Mouse (Mus musculus) kidney, embryonic 16.5 days (tissue): ENCODE measurements around the gene Tsacc. TPM values are rescaled to one million over a fixed set of nuclear protein-coding genes. Genes with fewer than 3 reads are reported as not detected.
"Not testable (repeated sequence)": the region's sequence is repeated elsewhere in the genome, so short reads cannot be mapped to it uniquely, and the experiment has no call there.

Experiments
- ATAC-seq: fragments of 200-750 bp; cut with Nextera tagmentation; 2 replicates; pipeline ENCODE4 v1.8.0; 2017; ENCODE audit warnings: moderate TSS enrichment; ENCODE audit not compliant: low FRiP score, low TSS enrichment
- H3K27ac ChIP-seq: fragments of 300-500 bp; sonication (generic); 2 replicates; pipeline ENCODE4 v1.5.1; 2014; ENCODE audit warnings: low read length
- H3K27me3 ChIP-seq: fragments of 300-500 bp; sonication (generic); 2 replicates; pipeline ENCODE4 v1.6.1; 2014; ENCODE audit warnings: low read length, control low read depth, mixed read lengths; ENCODE audit not compliant: insufficient read depth
- H3K36me3 ChIP-seq: fragments of 300-500 bp; sonication (generic); 2 replicates; pipeline ENCODE4 v1.6.1; 2014; ENCODE audit warnings: low read length, control low read depth, mixed read lengths; ENCODE audit not compliant: insufficient read depth
- H3K4me1 ChIP-seq: fragments of 300-500 bp; sonication (generic); 2 replicates; pipeline ENCODE4 v1.6.1; 2014; ENCODE audit warnings: low read length, control low read depth, mixed read lengths; ENCODE audit not compliant: insufficient read depth
- H3K4me2 ChIP-seq: fragments of 300-500 bp; sonication (generic); replicated peaks from 2 replicates; pipeline ENCODE4 v1.6.1; 2014; ENCODE audit warnings: low read depth, low read length
- H3K4me3 ChIP-seq: fragments of 300-500 bp; sonication (generic); 2 replicates; pipeline ENCODE4 v1.5.1; 2014; ENCODE audit warnings: mild to moderate bottlenecking, low read length
- H3K9ac ChIP-seq: fragments of 300-500 bp; sonication (generic); replicated peaks from 2 replicates; pipeline ENCODE4 v1.6.1; 2014; ENCODE audit warnings: low read length
- H3K9me3 ChIP-seq: fragments of 300-500 bp; sonication (generic); 2 replicates; pipeline ENCODE4 v1.6.1; 2016; ENCODE audit warnings: low read length, control low read depth
- WGBS: fragments of 180-500 bp; shearing (Covaris S2); extraction: QIAGEN DNeasy Blood & Tissue Kit; methylation state at CpG from one replicate; pipeline ENCODE4 v1.1.7; 2014; 5-methylcytosine and 5-hydroxymethylcytosine counted together
- polyA plus RNA-seq: library from polyadenylated mRNA; unstranded; fragments of >200 nt; fragmentation: Nextera tagmentation; extraction: Ambion mirVana; gene quantifications from 2 replicates; pipeline ENCODE4 v1.2.1, GENCODE M21; 2015

Tsacc gene
- polyA plus RNA-seq, 1 experiment from 2014 or later = 12.3 TPM

GRCm38 (mm10) chr3:88285565-88285895, 11.3 kb downstream of the Tsacc start:
- WGBS = no CpG with 5 or more reads among the region's 2 CpGs
- H3K4me3 ChIP-seq, H3K27ac ChIP-seq, ATAC-seq, H3K9ac ChIP-seq, H3K9me3 ChIP-seq, H3K4me2 ChIP-seq, H3K4me1 ChIP-seq, H3K27me3 ChIP-seq, H3K36me3 ChIP-seq: not testable (repeated sequence)

GRCm38 (mm10) chr3:88284815-88285564, 11.8 kb downstream of the Tsacc start:
- ATAC-seq, H3K9ac ChIP-seq, H3K4me2 ChIP-seq, H3K4me3 ChIP-seq, H3K9me3 ChIP-seq, H3K36me3 ChIP-seq, H3K4me1 ChIP-seq, H3K27me3 ChIP-seq, H3K27ac ChIP-seq: not testable (repeated sequence)
- WGBS = 96% methylated on average over 14 of the region's 14 CpGs

GRCm38 (mm10) chr3:88281141-88281916, 15.5 kb downstream of the Tsacc start:
- H3K9ac ChIP-seq, H3K27ac ChIP-seq, H3K4me1 ChIP-seq, H3K27me3 ChIP-seq, H3K36me3 ChIP-seq, H3K9me3 ChIP-seq, ATAC-seq, H3K4me2 ChIP-seq, H3K4me3 ChIP-seq: not testable (repeated sequence)
- WGBS = 76% methylated on average over 11 of the region's 11 CpGs

- H3K9ac ChIP-seq = no peak overlapping the region
- no peak overlapping the region for H3K4me2 ChIP-seq
- no peaks in the 10 kb centered on the region for H3K27me3 ChIP-seq
- ATAC-seq = no peak
- H3K27ac ChIP-seq = no peak overlapping the region
- no peaks in the 10 kb centered on the region for H3K4me1 ChIP-seq
- no peaks in the 10 kb centered on the region for H3K36me3 ChIP-seq
- H3K4me3 ChIP-seq = no peak overlapping the region
- WGBS = 91% methylated on average over 2 of the region's 2 CpGs
- H3K9me3 ChIP-seq = no peaks in the 10 kb centered on the region
These were observed 16.8 kb downstream of the Tsacc start for GRCm38 (mm10) chr3:88280035-88280434.

GRCm38 (mm10) chr3:88276529-88277143, 20.2 kb downstream of the Tsacc start:
- Histone ChIP-seq H3K9ac (no peak overlapping the region), H3K27me3 (no peaks in the 10 kb centered on the region), H3K4me2 (no peak overlapping the region), H3K4me1 (no peaks in the 10 kb centered on the region), H3K36me3 (no peaks in the 10 kb centered on the region), H3K27ac (no peak overlapping the region), H3K4me3 (no peak overlapping the region), H3K9me3 (no peaks in the 10 kb centered on the region)
- ATAC-seq = no peak
- WGBS = 41% methylated on average over 7 of the region's 7 CpGs

GRCm38 (mm10) chr3:88276121-88276520, 20.7 kb downstream of the Tsacc start:
- H3K27ac ChIP-seq = no peak overlapping the region
- no peaks in the 10 kb centered on the region for H3K4me1 ChIP-seq
- ATAC-seq = no peak
- no peaks in the 10 kb centered on the region for H3K9me3 ChIP-seq
- no peaks in the 10 kb centered on the region for H3K27me3 ChIP-seq
- H3K4me3 ChIP-seq = no peak overlapping the region
- 79% methylated on average over 2 of the region's 2 CpGs for WGBS
- no peaks in the 10 kb centered on the region for H3K36me3 ChIP-seq
- no peak overlapping the region for H3K4me2 ChIP-seq
- no peak overlapping the region for H3K9ac ChIP-seq

- Histone ChIP-seq H3K27me3 (no peaks in the 10 kb centered on the region), H3K9ac (no peak overlapping the region), H3K36me3 (no peaks in the 10 kb centered on the region), H3K9me3 (no peaks in the 10 kb centered on the region), H3K4me1 (no peaks in the 10 kb centered on the region), H3K27ac (no peak overlapping the region), H3K4me2 (no peak overlapping the region), H3K4me3 (no peak overlapping the region)
- 88% methylated on average over 4 of the region's 4 CpGs for WGBS
- no peak for ATAC-seq
These were observed 22.8 kb downstream of the Tsacc start for GRCm38 (mm10) chr3:88274002-88274401.

GRCm38 (mm10) chr3:88271859-88272258, 24.9 kb downstream of the Tsacc start:
- no peak overlapping the region for H3K4me2 ChIP-seq
- no peaks in the 10 kb centered on the region for H3K9me3 ChIP-seq
- no peaks in the 10 kb centered on the region for H3K36me3 ChIP-seq
- H3K27me3 ChIP-seq = no peaks in the 10 kb centered on the region
- H3K27ac ChIP-seq = no peak overlapping the region
- no peak for ATAC-seq
- no peak overlapping the region for H3K4me3 ChIP-seq
- no peak overlapping the region for H3K9ac ChIP-seq
- WGBS = 87% methylated on average over 3 of the region's 3 CpGs
- H3K4me1 ChIP-seq = no peaks in the 10 kb centered on the region

GRCm38 (mm10) chr3:88271298-88271697, 25.5 kb downstream of the Tsacc start:
- H3K27me3 ChIP-seq, H3K36me3 ChIP-seq, H3K4me3 ChIP-seq, H3K27ac ChIP-seq, H3K9ac ChIP-seq, H3K4me2 ChIP-seq, H3K9me3 ChIP-seq, H3K4me1 ChIP-seq, ATAC-seq: not testable (repeated sequence)
- 78% methylated on average over 2 of the region's 2 CpGs for WGBS

GRCm38 (mm10) chr3:88268991-88269390, 27.8 kb downstream of the Tsacc start:
- ATAC-seq = no peak
- Histone ChIP-seq H3K4me2 (no peak overlapping the region), H3K27ac (no peak overlapping the region), H3K9me3 (no peaks in the 10 kb centered on the region), H3K4me1 (no peaks in the 10 kb centered on the region), H3K4me3 (no peak overlapping the region), H3K36me3 (no peaks in the 10 kb centered on the region), H3K27me3 (no peaks in the 10 kb centered on the region), H3K9ac (no peak overlapping the region)
- 88% methylated on average over 5 of the region's 5 CpGs for WGBS
